8 mouse cellular contexts compared by ENCODE assay signal in genomic region chr9:81863888-81864234, GRCm38 (mm10). TPM values are rescaled to one million over a fixed set of nuclear protein-coding genes. Genes with fewer than 3 reads are reported as not detected.
DNase-seq lines count a peak whose midpoint lies in the region; ATAC-seq and TF ChIP-seq lines count a peak whose summit lies in the region.

No protein-coding gene starts in this region.

- no peak for DNase-seq in lung, postnatal 36 days
- no peak for DNase-seq in cerebellum, postnatal 25 days
- no peak for DNase-seq in Muller cell, postnatal 12 days (ENCODE audit: inconsistent ontology term)
- DNase-seq in left cerebral cortex, postnatal 36 days (ENCODE audit: low spot score in 2 of 2): no peak

- 20% methylated on average over 13 of the region's 13 CpGs for WGBS in lung, embryonic 15.5 days
- 20% methylated on average over 13 of the region's 13 CpGs for WGBS in intestine, embryonic 15.5 days

- H3K4me2 ChIP-seq in lung, embryonic 15.5 days: peak overlapping the region; percentile 90
- peak overlapping the region; percentile 85 for H3K4me2 ChIP-seq in intestine, embryonic 15.5 days (replicated peaks)
- H3K4me2 ChIP-seq in myocyte (ENCODE audit: low read depth): peak overlapping the region; percentile 67

- intact Hi-C loops in left cerebral cortex, postnatal 36 days (cut with DNase I): loop anchor here (10.0 kb wide), 1 partner anchor 229 kb away; the partner anchor contains the start of gene Htr1b

- no peak overlapping the region for H3ac ChIP-seq in myocyte (ENCODE audit: control insufficient read depth, insufficient read length)

- H3K4me1 ChIP-seq in lung, embryonic 15.5 days: no peaks in the 10 kb centered on the region
- no peaks in the 10 kb centered on the region for H3K4me1 ChIP-seq in intestine, embryonic 15.5 days (replicated peaks)

- TF ChIP-seq POLR2A in myocyte (IDR thresholded peaks at IDR 0.05; ENCODE audit: insufficient read length, low read depth): no peak

- H3K79me2 ChIP-seq in myocyte (ENCODE audit: control insufficient read depth, insufficient read depth): no peaks in the 10 kb centered on the region

- peak; percentile 54 for ATAC-seq in lung, embryonic 15.5 days (ENCODE audit: borderline replicate concordance, extremely low read depth, low FRiP score, low TSS enrichment)
- ATAC-seq in erythroblast, adult 5-6 weeks (replicated peaks; ENCODE audit: low FRiP score, poor library complexity, severe bottlenecking): peak; percentile 34
- no peak for ATAC-seq in intestine, embryonic 15.5 days

- no peaks in the 10 kb centered on the region for H3K9me3 ChIP-seq in lung, embryonic 15.5 days
- no peaks in the 10 kb centered on the region for H3K9me3 ChIP-seq in intestine, embryonic 15.5 days

- no peaks in the 10 kb centered on the region for H3K36me3 ChIP-seq in lung, embryonic 15.5 days
- no peaks in the 10 kb centered on the region for H3K36me3 ChIP-seq in intestine, embryonic 15.5 days
- no peaks in the 10 kb centered on the region for H3K36me3 ChIP-seq in myocyte (ENCODE audit: control insufficient read depth, insufficient read depth)

- peak overlapping the region; percentile 42 for H3K9ac ChIP-seq in lung, embryonic 15.5 days
- peak overlapping the region; percentile 38; the same call in 1 of the 2 replicates for H3K9ac ChIP-seq in intestine, embryonic 15.5 days

- no peak overlapping the region for H3K27ac ChIP-seq in lung, embryonic 15.5 days
- no peak overlapping the region for H3K27ac ChIP-seq in intestine, embryonic 15.5 days

- peaks cover 15% of the 10 kb centered on the region; the same call in 1 of the 2 replicates for H3K27me3 ChIP-seq in lung, embryonic 15.5 days
- H3K27me3 ChIP-seq in intestine, embryonic 15.5 days (replicated peaks): no peaks in the 10 kb centered on the region
- H3K27me3 ChIP-seq in myocyte (ENCODE audit: control insufficient read depth, insufficient read depth, insufficient read length): no peaks in the 10 kb centered on the region

- peak overlapping the region; percentile 54 for H3K4me3 ChIP-seq in lung, embryonic 15.5 days
- H3K4me3 ChIP-seq in intestine, embryonic 15.5 days (replicated peaks): peak overlapping the region; percentile 51
- H3K4me3 ChIP-seq in myocyte: peak overlapping the region; percentile 28

TF ChIP-seq in myocyte, 11 proteins besides CTCF, POLR2A, EP300 and RAD21:
- TF ChIP-seq REST (IDR thresholded peaks at IDR 0.05; ENCODE audit: insufficient read depth, insufficient read length) (no peak), MYOG (IDR thresholded peaks at IDR 0.05; ENCODE audit: control insufficient read depth in 1 of 3, insufficient read depth in 1 of 3, insufficient read length in 2 of 3, low read depth in 2 of 3) (no peak), MAX (IDR thresholded peaks at IDR 0.05; ENCODE audit: low read depth) (no peak), TCF12 (IDR thresholded peaks at IDR 0.05; ENCODE audit: insufficient read depth, poor library complexity, severe bottlenecking) (no peak), SRF (IDR thresholded peaks at IDR 0.05; ENCODE audit: control insufficient read depth, insufficient read length, low read depth) (no peak)
TF ChIP-seq in myocyte: peak in this region for 0.

RNA-seq across cellular contexts. Expression of gene Mei4, which starts 0.4 kb away (rescaled TPM):
- polyA plus RNA-seq in lung, embryonic 15.5 days (2015; fragmentation: Nextera tagmentation; extraction: Ambion mirVana): 1.1 and 1.3 TPM in 2 replicates
- total RNA-seq in erythroblast, adult 5-6 weeks (2015; ENCODE audit: low replicate concordance): 1.3 TPM in 1 of 2 replicates, not detected in the other
- 0.28 and 2.2 TPM in 2 replicates for total RNA-seq in erythroblast, adult 5-6 weeks (2017; ENCODE audit: low replicate concordance)
- polyA plus RNA-seq in intestine, embryonic 15.5 days (2015; fragmentation: Nextera tagmentation; extraction: Ambion mirVana): 0.59 and 0.89 TPM in 2 replicates
- 0.90 TPM for polyA plus RNA-seq in myocyte (2012; fragmentation: generic; extraction: Trizol)
- 1 to 10 TPM; 1.1 to 1.7 TPM for total RNA-seq in left cerebral cortex, postnatal 36 days (2021)
